Mouse (Mus musculus) colon, adult 2 months (tissue): ENCODE results near the gene Atp23. TPM values are rescaled to one million over a fixed set of nuclear protein-coding genes. Genes with fewer than 3 reads are reported as not detected.

Experiments
- polyA plus RNA-seq: library from polyadenylated mRNA; depleted of rRNA; stranded (reverse); fragments of >200 nt; gene quantifications from 2 replicates; pipeline ENCODE4 v1.2.3, GENCODE M21; 2012; rRNA removed

The Atp23 gene
- polyA plus RNA-seq: 5.9 and 7.4 TPM in 2 replicates

DNA sequence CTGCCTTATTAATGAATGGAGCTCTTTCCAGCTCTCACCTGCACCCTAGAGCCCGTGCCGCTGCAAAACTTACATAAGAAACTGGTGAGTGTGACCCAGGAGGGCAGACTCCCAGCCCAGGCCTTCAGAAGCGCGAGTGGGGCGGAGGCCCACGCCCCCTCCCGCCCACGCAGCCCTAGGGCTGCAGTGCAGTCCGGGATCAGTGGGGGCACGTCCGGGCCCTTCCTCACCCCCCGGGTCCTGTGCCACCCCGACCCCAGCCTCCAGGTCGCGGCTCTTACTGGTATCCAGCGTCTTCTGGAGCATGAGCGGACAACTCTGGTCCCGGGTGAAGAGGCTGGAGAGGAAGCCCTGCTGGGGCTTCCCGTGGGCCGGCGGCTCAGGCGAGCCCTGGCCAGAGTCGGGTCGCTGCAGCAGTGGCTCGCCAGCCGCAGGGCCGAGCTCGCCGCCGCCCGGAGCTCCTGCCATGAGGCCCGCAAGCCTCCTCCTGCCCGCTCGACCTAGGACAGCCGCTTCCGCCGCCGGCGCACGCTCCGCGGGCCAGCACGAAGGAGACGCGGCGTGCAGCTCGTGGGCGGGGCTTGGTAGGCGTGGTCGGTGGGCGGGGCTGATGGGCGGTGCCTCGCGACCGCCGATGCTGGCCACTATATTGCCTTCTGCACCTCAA, at the start of gene Atp23:
Gene Atp23 (minus strand): TSS at position 535 of the 667 bp plus-strand sequence.

Other genes with a start within 250 kb of the Atp23 start
- 136 and 151 TPM in 2 replicates for gene Ctdsp2, start 77.4 kb upstream of the Atp23 start, polyA plus RNA-seq
- 1.1 and 1.5 TPM in 2 replicates for gene Avil, start 99.4 kb upstream of the Atp23 start, polyA plus RNA-seq
- gene Tsfm, start 129.5 kb upstream of the Atp23 start, polyA plus RNA-seq: 42.4 and 43.6 TPM in 2 replicates
- gene Mettl1, start 140.1 kb upstream of the Atp23 start, polyA plus RNA-seq: 19.1 and 19.7 TPM in 2 replicates
- 1.2 and 1.6 TPM in 2 replicates for gene Eef1akmt3, start 140.2 kb upstream of the Atp23 start, polyA plus RNA-seq
- gene Cyp27b1, start 146.9 kb upstream of the Atp23 start, polyA plus RNA-seq: 0.38 and 0.40 TPM in 2 replicates
- 8.6 and 8.9 TPM in 2 replicates for gene March9, start 158.8 kb upstream of the Atp23 start, polyA plus RNA-seq
- gene Cdk4, start 162.2 kb upstream of the Atp23 start, polyA plus RNA-seq: 110 and 125 TPM in 2 replicates
- 42.2 and 78.0 TPM in 2 replicates for gene Tspan31, start 168.9 kb upstream of the Atp23 start, polyA plus RNA-seq
- gene Agap2, start 173.9 kb upstream of the Atp23 start, polyA plus RNA-seq: 4.7 and 5.9 TPM in 2 replicates
- 79.1 and 84.2 TPM in 2 replicates for gene Os9, start 219.8 kb upstream of the Atp23 start, polyA plus RNA-seq